Mouse (Mus musculus): Measurements from ENCODE around the gene Ptprt.
A peak's percentile ranks its signal among the peaks of the same experiment; 100 is the strongest.

The Ptprt gene

DNA sequence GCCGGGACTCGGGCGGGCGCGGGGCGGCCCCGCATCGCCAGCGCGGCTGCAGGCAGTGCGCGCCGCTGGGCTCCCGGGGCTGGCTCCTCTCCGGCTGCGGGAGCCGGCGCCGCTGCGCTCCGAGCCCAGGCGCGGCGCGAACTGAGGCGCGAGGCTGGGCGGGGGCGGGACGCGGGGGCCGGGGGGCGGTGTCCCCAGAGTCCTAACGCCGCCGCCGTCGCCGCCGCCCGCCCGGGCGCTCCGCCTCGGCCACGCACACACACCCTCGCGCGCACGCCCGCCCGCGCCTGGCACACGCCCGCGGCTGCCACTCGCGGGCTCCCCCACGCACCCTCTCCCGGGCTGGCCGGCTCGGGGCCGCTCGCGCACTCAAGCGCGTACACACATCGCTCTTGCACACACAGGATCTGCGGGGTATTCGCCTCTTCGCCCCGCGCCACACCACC, at the start of gene Ptprt:
Gene Ptprt, minus strand, starts transcription at position 207 of the 446 bp plus-strand sequence.
- DNase-seq (ENCODE audit: low read depth) = no peak

DNA sequence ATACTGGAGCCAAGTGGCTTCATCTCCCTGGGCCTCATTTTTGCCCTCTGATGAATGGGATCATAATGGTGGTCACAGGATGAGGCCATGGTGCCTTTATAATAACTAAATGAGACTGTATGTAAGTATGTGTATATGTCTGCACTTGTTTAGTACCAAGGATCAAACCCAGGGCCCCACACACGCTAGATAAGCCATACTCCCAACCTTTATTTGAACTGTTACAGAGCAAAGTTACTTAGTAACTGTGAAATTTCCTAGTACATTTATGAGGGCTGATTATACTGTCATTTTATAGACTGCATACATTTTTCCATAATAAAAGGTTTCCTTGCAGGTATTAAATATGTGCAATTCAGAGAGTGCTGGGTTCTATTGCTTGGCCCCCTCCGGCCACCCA, 49.5 kb upstream of the Ptprt start:
- DNase-seq (ENCODE audit: low read depth) = no peak

DNA sequence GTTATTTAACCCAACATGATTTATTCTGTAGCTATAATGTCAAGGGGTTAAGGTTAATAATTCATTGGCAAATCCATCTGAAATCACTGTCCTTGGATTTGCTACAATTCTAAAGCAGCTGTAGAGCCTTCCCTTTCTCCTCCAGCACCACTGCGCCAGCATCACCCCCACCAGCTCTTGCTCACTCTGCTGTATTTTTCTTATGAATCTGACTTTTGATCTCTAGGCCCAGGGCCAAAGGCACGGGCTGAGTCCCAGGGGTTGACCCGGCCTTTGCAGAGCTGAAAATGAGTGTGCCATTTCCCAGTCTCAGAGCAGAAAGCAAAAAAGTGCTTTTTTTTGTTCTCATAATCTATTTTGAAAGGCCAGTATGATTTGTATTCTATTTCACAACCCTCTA, 38.7 kb upstream of the Ptprt start:
- no peak for DNase-seq (ENCODE audit: low read depth)

DNA sequence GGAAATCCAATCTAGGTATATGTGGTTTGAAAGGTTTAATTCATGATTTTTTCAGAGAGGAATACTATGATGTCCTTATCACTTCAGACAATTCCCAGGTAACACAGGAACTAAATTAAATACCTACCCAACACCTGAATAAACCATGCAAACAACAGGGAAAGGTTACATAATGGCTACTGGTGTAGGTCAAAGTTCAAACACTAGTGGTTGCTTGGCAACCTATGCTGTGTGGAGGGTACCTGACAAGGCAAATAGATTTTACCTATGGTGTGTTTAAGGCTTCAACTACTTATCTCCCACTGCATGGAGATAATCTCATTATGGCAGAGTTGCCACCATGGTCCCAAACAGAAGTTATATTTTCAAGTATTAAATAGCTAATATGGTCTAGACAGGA, 38.1 kb upstream of the Ptprt start:
- no peak for DNase-seq (ENCODE audit: low read depth)

DNA sequence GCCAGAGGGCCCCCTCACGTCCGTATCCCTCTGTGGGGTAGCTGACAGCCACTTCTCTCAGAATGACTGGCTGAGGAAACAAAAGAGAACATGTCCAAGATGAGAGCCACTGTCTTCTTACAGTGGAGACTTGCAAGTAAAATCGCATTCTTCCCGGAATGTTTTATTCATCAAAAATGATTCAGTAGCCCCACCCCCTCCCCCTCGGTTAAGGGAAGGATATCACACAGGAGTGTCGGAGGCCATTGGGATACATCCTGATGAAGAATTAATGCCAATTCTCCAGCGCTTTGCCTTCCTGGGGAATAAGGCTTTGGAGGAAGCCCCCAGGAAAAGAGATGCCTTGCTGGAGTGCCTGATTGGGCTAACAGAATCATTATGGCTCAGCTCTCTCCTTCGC, 37.1 kb upstream of the Ptprt start:
- DNase-seq (ENCODE audit: low read depth) = no peak

DNA sequence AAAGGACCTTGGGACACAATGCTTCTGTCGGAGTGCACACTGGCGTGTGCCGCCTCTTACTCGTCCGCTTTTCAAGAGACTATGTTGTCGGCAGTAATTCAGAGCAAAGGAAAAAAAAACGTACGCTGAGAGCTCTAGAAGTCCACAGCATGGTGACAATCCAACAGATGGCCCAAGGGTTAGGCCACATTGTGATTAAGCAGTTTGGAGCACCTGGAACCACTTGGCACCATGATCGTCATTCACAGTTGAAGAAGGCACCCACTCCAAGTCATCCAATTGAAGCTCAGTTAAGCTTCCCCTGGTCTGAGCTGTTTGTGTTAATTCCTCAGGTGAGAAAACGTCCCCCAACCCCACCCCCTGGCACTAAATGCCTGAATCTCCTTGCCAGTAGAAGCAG, 36.2 kb upstream of the Ptprt start:
- no peak for DNase-seq (ENCODE audit: low read depth)

DNA sequence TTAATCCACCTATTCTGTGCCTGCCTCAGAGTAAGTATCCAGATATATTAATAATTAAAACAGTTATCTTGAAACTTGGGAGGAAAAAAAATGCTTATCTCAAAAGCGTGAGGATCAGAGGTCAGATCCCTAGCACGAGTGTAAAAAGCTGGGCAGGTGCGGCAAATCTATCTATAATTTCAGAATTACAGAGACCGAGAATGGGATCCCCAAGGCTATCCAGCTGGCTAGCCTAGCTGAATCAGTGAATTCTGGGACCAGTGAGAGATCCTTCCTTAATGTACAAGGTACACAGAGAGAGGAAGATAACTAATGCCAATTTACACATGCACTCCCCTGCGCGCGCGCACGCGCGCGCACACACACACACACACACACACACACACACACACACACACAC, 31.2 kb upstream of the Ptprt start:
- DNase-seq (ENCODE audit: low read depth) = no peak

DNA sequence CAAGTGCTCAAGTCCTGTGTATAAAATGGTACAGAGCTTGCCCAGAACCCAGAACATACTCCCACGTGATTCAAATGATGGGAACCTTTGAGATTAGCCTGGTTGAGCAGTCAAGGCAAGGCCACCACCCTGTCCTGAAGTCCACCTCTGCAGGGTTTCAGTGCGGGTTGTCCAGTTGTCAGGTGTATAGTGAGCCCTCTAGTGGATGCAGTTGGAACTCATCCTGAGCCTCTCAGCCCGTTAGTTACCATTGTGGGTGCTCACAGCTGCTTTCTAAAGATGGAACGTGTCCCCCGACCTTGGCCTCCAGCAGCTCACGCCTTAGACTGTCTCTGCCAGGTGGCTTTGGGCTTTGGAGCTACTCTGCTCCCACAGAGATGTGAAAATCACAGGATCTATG, 21.7 kb upstream of the Ptprt start:
- peak; percentile 44 for DNase-seq (ENCODE audit: low read depth)

DNA sequence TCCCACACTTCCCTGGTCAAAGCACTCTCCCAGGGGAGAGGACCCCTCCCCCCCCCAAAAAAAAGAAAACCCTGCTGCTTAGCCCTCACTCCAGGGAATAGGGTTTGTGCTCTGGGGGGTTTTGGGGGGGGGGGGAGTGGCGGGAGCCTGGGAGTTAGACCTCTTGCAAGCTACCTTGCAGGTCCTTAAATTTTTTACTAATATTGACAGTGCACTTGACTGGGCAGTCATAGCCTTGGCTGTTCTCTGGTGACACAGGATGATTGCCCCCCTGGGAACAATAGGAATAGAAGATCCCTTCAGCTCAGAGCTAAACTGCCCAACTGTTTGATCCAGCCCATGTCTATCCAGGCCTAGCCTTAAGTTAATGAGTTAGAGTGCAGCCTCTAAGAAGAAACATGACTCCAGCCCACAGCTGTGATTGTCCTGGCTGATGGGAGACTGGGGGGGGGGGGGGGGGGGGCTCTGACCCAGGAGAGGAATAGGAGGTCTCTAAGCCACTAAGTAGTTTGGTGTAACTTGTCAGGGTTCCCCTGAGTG, 1.6 kb upstream of the Ptprt start:
- DNase-seq (ENCODE audit: low read depth) = no peak

DNA sequence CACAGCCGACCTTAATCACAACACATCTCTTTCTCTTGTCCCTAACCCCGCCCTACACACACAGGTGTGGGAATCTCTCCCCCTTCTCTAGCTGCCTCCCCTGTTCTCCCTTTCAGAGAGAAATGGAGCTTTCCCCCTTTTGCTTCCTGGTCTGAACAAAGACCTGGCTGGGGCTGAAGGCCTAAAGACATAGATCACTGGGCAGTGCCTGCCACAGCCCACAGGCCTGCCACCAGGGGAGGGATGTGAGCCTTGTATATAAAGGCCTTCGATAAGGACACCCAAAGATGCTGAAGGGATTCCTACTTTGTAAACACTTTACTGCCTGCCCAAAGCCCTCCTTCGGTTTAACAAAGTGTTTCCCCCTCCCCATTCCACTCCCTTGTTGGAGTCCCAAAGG, 786 bp upstream of the Ptprt start:
- DNase-seq (ENCODE audit: low read depth) = no peak

DNA sequence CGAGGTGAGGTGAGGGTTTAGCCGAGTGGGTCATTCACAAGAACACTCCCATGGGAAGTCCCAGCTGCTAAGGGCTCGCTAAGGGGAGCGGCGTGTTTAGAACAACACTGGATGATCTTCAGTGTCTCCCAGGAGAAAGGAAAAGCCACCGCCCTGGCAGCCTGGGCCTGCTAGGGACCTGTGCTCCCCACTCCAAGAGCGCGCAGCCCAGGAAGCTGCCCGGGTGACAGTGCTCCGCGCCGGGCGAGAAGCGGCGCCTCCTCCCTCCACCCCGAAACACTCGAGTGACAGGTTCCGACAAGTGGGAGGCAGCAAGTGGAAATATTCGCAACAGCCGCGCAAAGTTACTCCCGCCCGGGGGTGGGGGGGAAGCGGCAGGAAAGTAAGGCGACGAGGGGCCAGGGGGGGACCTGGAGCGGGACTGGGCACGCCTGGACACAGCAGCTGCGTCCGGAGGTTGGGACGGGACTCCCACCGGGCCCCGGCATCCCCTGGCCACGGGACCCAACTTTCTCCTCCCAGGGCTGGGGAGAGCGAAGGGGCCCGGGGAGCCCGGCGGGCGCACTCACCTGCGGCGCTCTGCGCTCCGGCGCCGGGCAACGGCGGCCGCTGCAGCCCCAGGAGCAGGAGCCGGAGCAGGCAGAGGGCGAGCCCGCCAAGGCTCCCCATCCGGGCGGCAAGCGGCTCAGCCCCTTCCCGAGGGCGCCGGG, 561 bp downstream of the Ptprt start:
- DNase-seq (ENCODE audit: low read depth) = no peak

DNA sequence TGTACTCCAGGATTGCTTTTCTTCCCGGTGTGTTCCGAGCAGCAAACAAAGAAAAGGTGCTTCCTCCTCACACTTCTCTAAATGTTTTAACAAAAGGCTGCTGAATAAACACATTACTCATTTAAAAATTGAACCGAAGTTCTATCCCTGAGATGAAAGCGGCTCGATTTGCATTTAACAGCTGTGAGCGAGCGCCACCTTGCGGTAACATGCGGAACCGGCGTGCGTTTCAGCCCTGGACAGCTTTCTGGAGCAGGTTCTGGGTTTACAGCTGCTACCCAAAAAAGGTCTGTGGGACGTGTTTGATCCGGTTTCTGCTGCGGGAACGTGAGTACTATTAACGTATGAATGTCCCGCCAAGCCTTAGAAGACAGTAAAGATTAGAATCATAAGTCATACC, 1.9 kb downstream of the Ptprt start:
- peak; percentile 79 for DNase-seq (ENCODE audit: low read depth)

DNA sequence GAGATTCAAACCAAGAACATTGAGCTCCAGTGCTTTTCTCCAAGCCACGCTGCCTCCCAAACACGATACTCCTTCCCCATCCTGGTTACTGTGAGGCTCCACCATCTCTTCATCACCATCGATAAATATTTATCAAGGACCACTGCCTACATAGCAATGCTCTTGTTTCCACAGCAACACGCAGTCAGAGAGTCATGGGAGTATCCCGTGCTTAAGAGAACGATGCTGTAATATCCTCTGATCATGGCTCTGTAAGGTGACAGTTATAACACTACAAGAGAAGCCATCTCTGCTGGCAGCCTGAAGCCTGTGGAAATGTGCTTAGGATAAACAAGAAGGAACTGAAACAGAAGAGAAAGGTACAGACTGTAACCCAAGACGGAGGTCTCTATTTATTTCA, 3.4 kb downstream of the Ptprt start:
- DNase-seq (ENCODE audit: low read depth) = no peak

DNA sequence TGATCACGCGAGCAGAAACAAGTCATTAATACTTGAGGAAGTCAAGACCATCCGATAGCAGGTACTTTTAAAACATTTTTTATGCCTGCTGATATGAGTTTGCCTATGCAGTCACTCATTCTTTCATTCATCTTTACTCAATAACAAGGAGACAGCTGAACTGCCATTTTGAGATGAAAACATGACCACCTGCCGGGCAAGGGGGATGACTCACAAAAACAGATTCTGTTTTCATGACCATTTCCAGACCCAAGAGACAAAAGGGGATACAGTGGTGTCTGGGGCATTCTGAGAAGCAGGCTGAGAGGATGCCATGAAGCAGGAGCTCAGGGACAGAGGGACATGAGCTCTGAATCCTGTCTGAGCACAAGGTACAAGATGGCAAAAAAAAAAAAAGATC, 6.5 kb downstream of the Ptprt start:
- DNase-seq (ENCODE audit: low read depth) = no peak

DNA sequence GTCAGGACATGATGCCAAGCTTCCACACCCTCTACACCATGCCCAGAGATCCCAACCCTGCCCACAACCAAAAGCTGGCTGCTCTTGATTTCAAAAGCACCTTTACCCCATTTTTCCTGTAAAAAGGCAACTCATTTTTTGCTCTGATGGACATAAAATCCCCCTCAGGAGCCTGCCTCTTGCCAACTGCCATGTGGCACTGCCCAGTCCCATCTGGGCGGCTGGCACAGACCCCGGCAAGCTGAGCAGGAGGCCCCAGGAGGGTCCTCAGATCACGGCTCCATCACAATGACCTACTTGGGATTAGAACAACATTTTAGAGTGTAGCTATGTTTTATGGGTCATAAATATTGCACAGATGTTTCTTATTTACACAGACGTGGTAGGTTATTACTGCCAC, 22.3 kb downstream of the Ptprt start:
- DNase-seq (ENCODE audit: low read depth) = no peak

DNA sequence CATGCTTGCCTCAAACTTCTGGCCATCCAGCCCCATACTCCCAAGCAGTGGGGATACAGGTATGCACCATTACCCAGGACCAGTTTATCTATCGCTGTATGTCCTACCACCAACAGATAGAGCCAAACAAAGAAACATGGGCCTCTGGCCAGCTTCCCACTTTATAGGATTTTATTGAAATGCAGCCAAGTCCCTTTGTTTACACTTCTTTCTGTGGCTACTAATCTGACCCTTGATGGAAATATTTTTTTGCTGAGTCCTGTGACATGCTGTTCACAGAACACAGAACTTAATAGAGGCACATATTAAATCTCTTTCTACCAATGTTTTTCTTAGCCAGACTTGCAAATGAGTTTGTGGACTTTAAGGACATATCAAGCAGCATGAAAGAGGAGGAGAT, 23.4 kb downstream of the Ptprt start:
- DNase-seq (ENCODE audit: low read depth) = no peak

DNA sequence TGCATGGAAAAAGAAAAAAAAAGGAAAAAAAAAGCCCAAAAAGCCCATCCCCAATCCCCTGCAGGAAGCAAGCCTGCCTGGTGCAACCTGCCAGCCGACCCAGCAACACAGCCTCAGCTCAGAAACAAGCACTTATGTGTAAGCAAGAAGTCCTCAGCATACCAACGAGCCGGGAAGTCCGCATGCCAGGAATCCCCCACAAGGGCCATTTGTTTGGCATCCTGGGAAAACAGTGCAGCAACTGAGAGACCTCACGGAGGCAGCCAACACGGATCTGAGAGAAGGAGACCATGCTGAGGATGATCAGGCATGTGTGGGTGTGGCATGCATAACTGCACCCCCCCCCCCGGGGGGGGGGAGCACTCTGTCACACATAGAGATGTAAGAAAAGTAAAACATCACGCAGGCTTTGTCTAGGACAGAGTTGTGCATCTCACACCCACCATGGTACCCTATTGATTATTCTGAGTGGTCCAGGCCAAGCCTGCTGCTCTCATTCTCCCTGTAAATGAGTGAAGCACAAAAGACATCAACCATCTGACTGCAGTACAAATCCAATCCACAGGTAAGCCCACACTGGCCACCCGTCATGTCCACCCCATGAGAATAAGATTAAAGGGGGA, 24.4 kb downstream of the Ptprt start:
- no peak for DNase-seq (ENCODE audit: low read depth)

DNA sequence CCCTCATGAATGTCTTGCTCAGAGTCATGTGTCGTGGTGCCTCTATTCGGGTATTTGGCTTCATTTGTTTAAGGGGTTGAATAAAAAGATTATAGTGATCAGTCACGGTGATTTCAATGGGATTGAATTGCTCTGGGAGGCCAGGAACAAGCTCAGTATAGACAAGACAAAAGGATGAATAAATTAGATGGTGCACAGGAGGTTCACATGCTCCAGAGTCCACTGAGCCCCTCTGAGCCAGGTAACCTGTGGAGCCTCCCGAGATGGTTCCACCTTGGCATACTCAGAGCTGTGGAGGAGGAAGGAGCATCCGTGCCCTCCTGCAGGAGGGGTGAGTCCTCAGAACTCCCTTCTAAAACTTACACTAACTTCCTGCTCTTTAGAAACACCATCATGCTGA, 26.0 kb downstream of the Ptprt start:
- no peak for DNase-seq (ENCODE audit: low read depth)

DNA sequence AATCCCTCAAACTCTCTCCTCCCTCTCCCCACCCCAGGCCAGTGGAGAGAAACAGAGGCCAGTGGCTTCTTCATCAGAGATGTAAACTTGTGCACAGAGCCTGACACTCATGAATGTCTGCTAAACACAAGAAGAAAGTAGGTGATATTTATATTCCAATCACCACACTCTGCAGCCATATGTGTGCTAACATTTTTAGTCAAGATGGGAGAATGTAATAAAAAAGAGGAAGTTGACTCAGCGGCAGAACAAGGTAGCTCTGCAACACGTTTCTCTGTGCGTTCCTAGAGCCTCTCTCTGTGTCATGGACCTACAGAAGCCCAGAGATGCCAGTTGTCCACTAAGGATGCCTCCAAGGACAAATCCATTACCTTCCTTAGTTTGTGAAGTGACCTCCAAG, 34.9 kb downstream of the Ptprt start:
- no peak for DNase-seq (ENCODE audit: low read depth)

DNA sequence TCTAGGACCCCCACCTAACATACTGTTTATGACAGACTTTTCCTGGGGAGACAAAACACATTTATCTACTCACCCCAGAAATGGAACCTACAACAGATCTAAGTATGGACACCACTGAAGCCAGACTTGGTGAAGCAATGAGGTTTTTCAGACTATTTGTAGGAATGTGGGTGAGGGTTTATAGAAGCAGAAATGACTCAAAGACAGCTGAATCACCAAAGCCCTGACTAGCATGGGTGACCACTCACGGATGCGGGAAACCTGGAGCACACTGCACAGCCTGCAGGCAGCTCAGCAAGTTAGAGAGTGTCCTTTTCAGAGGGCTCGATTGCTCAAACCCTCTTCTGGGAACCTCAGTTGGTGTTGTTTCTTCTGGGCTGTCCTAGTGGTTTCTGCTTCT, 36.2 kb downstream of the Ptprt start:
- DNase-seq (ENCODE audit: low read depth) = no peak

DNA sequence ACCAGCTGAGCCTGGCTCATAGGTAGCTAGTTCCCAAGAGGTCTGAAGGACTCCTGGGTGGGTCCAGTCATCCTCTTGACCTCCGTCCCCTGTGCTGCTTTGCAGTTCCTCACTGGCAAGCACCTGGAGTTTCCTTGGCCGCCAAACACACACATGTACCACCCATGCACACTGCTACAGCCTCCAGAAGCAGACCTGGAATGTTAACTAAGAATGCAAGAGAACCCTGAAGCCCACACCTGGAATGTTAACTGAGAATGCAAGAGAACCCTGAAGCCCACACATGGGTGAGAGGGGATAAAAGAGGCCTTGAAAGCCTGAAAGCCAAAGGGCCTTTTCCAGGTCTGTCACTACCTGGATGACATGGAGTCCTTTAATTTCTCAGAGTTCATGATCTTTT, 46.7 kb downstream of the Ptprt start:
- DNase-seq (ENCODE audit: low read depth) = no peak

DNA sequence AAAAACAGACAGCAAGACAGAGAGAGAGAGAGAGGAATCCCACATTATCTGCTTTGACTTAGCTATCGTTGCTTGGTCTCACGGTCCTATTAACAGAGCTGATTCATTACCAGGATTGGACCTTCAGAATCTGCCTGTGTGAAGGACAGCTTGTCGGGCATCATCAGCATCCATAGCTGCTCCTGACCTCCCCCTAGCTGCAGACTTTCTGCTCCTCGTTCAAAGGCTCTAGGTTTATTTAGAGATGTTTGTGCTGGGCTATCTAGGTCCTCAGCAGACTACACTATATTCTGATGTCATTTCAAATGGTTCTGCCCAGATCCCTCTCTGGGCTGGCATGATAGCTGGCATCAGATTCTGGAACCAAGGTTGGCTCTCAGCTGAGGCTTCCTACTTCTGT, 47.5 kb downstream of the Ptprt start:
- DNase-seq (ENCODE audit: low read depth) = no peak

DNA sequence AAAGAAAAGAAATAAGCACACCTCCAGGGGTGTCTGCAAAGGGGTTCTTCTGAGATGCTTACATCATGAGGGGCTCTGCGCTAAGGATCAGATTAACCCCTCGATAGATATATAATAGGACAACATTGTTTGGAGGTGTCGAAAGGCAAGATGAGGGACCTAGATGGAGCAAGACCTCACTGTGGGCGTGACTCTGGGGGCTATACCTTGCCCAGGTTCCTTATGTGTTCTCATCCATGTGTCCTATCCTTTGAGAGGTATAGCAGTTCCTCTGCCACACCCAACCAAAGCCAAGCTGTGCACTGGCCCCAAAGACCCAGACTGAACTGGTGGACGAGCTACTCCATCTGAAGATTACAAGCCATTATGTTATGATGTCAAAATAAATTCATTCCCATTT, 58.2 kb downstream of the Ptprt start:
- no peak for DNase-seq (ENCODE audit: low read depth)

DNA sequence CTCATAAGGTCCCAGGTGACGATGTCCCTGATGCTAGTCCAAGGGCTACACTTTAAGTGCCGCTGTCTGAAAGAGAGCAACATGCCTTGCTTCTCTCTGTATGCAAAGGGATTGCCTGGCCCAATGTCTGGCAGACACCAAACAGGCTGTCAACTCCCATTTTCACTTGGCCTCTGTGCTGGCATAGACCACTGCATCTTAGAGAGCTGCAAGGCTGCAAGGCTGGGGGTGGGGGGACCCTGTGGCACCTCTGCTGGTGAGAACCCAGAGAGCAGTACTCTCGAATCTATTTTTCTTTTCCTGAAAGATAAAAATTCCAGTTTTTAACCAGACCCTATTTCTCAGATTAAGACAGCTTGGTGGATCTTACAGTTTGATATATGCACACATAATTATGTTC, 69.6 kb downstream of the Ptprt start:
- DNase-seq (ENCODE audit: low read depth) = no peak
